Mouse (Mus musculus): ENCODE measurements at regions not wholly inside any gene's neighbourhood (a gene's known extent, or its start where the extent isn't known, plus 50 kb on each side); places are given as distances from the start of the nearest gene placed in this dataset.

DNA sequence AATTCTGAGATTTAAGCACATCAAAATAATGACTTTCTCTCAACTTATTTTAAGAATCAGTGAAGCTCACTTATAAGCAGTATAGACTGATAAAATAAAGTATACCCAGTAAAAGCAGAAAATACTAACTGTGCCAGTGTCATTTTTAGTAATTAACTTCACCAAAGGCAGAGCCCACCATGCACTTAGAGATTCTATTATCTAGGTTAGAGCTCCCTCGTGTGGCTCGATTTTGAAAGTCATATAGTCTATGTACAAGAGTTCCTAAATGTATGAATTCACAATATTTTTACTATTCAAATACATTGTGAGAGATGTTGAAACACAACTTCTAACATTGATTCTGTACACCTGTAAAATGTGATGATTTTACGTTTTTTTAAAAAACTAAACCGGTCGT lies 589.3 kb downstream of the Kcnj3 start:
- intact Hi-C loops (cut with DNase I): loop anchor here (2.0 kb wide), 1 partner anchor 934 kb away; no protein-coding TSS in a partner anchor
- DNase-seq (ENCODE audit: low spot score in 2 of 2): peak; percentile 28 to 72

DNA sequence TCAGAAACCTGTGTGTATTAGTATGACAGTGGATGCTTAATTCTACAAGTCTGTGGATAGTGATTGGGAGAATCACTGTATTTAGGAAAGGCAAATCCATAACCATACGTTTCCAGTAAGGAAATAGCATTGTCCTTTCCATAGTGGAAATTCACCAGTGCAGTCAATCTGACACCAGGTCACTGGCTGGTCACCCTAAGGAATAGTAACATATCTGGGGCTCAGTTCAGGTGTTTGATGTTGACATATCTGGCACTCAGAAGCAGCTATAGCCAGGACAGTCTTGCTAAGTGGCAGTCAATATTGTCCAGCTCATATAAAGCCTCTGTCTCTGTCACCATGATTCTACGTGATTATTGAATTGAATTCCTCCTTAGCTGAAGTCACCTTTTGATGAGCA lies 593.2 kb downstream of the Kcnj3 start:
- DNase-seq (ENCODE audit: low spot score in 2 of 2): no peak
- intact Hi-C loops (cut with DNase I): no loop called here
